Comparison of ENCODE assay signal across 27 mouse cellular contexts in genomic region chr14:57934666-57935065, GRCm38 (mm10).
"Had no signal": no experiment of that assay in that cellular context is flagged by ENCODE, and none has a peak within 500 bp of the region (broad histone marks: within the 10 kb centered on the region; RNA-seq: fewer than 3 reads in every experiment).

No protein-coding gene starts in this region.

- H3K27me3 ChIP-seq: heart, embryonic 12.5 days; heart, embryonic 13.5 days; heart, embryonic 15.5 days; hindbrain, embryonic 12.5 days; hindbrain, embryonic 13.5 days; hindbrain, embryonic 15.5 days; intestine, embryonic 15.5 days; kidney, embryonic 15.5 days had no signal

- H3K9me3 ChIP-seq: heart, embryonic 12.5 days; heart, embryonic 13.5 days; heart, embryonic 15.5 days; hindbrain, embryonic 12.5 days; hindbrain, embryonic 13.5 days; hindbrain, embryonic 15.5 days; intestine, embryonic 15.5 days; kidney, embryonic 15.5 days had no signal

- H3K27ac ChIP-seq: heart, embryonic 13.5 days; heart, embryonic 15.5 days; hindbrain, embryonic 12.5 days; hindbrain, embryonic 13.5 days; hindbrain, embryonic 14.5 days; hindbrain, embryonic 15.5 days; hindbrain, postnatal 0 days; intestine, embryonic 15.5 days; kidney, embryonic 15.5 days; kidney, postnatal 0 days; layer of hippocampus, adult 2 months had no signal

- H3K4me3 ChIP-seq: heart, embryonic 12.5 days; heart, embryonic 13.5 days; heart, embryonic 15.5 days; hindbrain, embryonic 12.5 days; hindbrain, embryonic 13.5 days; hindbrain, embryonic 15.5 days; intestine, embryonic 15.5 days; kidney, embryonic 15.5 days; layer of hippocampus, adult 2 months had no signal

- DNase-seq: heart, postnatal 10 days; heart, postnatal 14 days; heart, postnatal 36 days; heart, postnatal 4 days; kidney, adult 18-20 months; kidney, adult 2 months; kidney, adult 8-10 months; kidney, adult 9 months; kidney, postnatal 10 days; kidney, postnatal 14 days; kidney, postnatal 25 days; kidney, postnatal 36 days; kidney, postnatal 4 days; layer of hippocampus, adult 9-11 months; layer of hippocampus, postnatal 36 days had no signal

- H3K4me1 ChIP-seq: hindbrain, embryonic 12.5 days; hindbrain, embryonic 13.5 days; hindbrain, embryonic 15.5 days; intestine, embryonic 15.5 days; kidney, embryonic 15.5 days had no signal
